Mouse (Mus musculus) limb, embryonic 10.5 days (tissue): ENCODE data around the gene Runx3. TPM values are rescaled to one million over a fixed set of nuclear protein-coding genes. Genes with fewer than 3 reads are reported as not detected.
"Not testable (repeated sequence)": the region's sequence is repeated elsewhere in the genome, so short reads cannot be mapped to it uniquely, and the experiment has no call there.

Experiments used
- DNase-seq: peaks from one replicate; pipeline ENCODE4 v3.0.0-alpha.2; 2017; ENCODE audit warnings: low spot score
- H3K27ac ChIP-seq: fragments of 300-500 bp; sonication (generic); 2 replicates; pipeline ENCODE4 v1.5.1; 2016; ENCODE audit warnings: mild to moderate bottlenecking
- H3K27me3 ChIP-seq: fragments of 300-500 bp; sonication (generic); 2 replicates; pipeline ENCODE4 v1.6.1; 2016; ENCODE audit warnings: low read depth, mild to moderate bottlenecking; ENCODE audit not compliant: poor library complexity, severe bottlenecking
- H3K36me3 ChIP-seq: fragments of 300-500 bp; sonication (generic); 2 replicates; pipeline ENCODE4 v1.6.1; 2016; ENCODE audit warnings: mild to moderate bottlenecking, moderate library complexity
- H3K4me1 ChIP-seq: fragments of 300-500 bp; sonication (generic); 2 replicates; pipeline ENCODE4 v1.6.1; 2016
- H3K4me3 ChIP-seq: fragments of 300-500 bp; sonication (generic); 2 replicates; pipeline ENCODE4 v1.5.1; 2016; ENCODE audit warnings: mild to moderate bottlenecking, moderate library complexity
- H3K9me3 ChIP-seq: fragments of 300-500 bp; sonication (generic); replicated peaks from 2 replicates; pipeline ENCODE4 v1.6.1; 2016; ENCODE audit warnings: mild to moderate bottlenecking
- WGBS: fragments of 180-500 bp; shearing (Covaris S2); methylation state at CpG from one replicate; pipeline ENCODE4 v1.1.7; 2016; 5-methylcytosine and 5-hydroxymethylcytosine counted together
- polyA plus RNA-seq: library from polyadenylated mRNA; unstranded; fragments of >200 nt; fragmentation: Nextera tagmentation; extraction: Ambion mirVana; gene quantifications from 2 replicates; pipeline ENCODE4 v1.2.1, GENCODE M21; 2016

Gene Runx3
- polyA plus RNA-seq, 1 experiment from 2014 or later, result 0.05 TPM

DNA sequence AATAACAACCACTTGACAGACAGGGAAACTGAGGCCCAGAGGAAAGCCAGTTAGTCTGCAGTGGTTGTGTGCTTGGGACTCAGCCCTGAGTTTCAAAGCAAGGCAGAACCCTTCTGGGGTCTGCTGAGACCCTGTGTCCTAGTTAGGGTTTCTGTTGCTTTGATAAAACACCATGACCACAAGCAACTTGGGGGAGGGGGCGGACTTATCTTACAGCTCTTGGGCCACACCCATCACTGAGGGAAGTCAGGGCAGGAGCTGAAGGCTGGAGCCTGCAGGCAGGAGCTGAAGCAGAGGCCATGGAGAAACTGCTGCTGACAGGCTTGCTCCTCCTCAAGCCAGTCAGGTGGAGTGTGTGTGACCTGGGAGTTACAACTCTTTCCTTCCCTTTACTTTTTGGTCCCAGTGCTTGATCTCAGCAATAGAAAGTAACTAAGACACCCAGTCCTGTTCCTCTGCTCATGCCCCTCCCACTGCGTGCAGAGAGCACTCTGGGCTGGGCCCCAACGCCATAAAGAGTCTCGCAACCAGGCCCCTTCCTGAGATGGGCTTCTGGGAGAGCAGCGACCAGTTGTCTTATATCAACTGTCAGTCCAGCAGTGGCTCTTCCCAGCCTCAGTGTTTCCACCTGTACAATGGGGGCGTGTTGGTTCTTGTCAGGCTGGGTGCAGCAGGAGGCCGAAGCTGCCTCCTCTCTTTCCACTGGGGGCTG is 47.5 kb downstream of the Runx3 start:
- WGBS, result 48% methylated on average over 7 of the region's 7 CpGs
- no peaks in the 10 kb centered on the region for H3K36me3 ChIP-seq
- DNase-seq, result no peak
- H3K4me3 ChIP-seq, result peak overlapping the region; percentile 48; the same call in 1 of the 2 replicates
- peaks cover 100% of the 10 kb centered on the region for H3K27me3 ChIP-seq
- peaks cover 72% of the 10 kb centered on the region for H3K4me1 ChIP-seq
- H3K9me3 ChIP-seq, result no peaks in the 10 kb centered on the region
- H3K27ac ChIP-seq, result peak overlapping the region; percentile 93

DNA sequence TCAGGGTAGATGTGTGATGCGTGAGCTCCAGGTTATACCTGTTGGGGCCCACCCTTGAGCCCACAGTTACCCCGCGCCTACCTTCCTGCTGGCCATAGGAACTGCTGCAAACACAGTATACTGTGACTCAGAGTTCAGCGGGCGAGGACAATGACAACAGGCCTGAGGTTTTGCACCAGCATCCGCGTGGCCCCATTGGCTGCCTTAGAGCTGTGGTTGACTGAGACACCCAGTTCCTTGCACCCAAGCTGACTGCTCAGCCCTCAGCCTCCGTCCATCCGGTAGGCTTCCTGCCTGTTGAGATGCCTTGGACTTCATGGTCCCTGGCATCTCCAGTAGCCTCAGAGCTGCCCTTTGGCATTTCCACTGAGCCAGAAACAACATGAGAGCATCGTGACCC is 48.6 kb downstream of the Runx3 start:
- DNase-seq, result peak; percentile 27
- Histone ChIP-seq H3K27ac (peak overlapping the region; percentile 93), H3K27me3 (peaks cover 100% of the 10 kb centered on the region), H3K9me3 (no peaks in the 10 kb centered on the region), H3K4me1 (peaks cover 77% of the 10 kb centered on the region), H3K36me3 (no peaks in the 10 kb centered on the region), H3K4me3 (0 out of 2 replicates have a peak overlapping the region, but pooled peaks have one; percentile 9)
- 76% methylated on average over 10 of the region's 10 CpGs for WGBS

DNA sequence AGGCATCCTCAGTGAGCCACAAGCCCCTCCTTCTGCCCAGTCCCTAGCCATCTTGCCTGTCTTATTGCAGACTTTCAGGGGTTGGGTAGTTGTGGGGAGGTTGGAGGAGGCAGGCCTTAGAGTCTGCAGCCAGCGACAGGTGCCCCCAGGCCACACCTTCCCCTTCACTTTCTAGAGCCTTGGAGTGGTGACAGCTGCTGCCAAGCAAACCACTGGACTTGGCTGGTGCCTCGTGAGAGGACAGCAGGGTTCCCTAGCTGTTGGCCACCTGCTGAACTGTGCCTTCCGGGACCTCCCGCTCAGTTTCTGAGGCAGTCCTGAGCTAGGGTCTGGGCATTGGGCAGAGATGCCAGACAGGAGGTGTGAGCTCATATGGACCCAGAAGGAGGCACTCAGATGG is 49.0 kb downstream of the Runx3 start:
- WGBS, result 76% methylated on average over 4 of the region's 4 CpGs
- Histone ChIP-seq H3K4me1 (peaks cover 80% of the 10 kb centered on the region), H3K27me3 (peaks cover 100% of the 10 kb centered on the region)

DNA sequence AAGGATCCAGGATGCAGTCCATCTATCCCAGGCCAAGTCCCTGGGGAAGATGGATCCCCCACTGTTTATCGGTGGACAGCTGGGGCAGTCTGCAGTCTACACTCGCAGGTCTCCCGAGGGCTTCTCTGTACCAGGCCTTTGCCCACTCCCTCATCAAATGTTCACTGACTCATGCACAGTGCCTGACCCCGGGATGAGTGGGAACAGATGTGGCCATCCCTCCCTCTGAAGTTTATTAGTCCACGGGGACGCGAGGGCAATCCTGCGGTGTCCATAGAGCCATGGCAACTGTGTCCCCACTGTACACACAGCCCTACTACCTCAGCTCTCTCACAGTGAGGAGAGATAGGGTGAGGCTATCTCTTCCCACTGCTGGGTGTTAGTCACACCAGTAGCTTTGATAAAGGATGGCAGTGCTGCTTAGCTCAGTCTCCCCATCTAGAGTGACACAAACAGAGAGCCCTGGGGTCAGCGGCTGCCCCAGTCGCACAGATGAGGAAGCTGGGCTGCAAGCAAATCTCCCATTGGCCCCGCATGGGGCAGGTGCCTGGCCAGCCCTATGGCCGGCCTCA is 50.9 kb downstream of the Runx3 start:
- H3K4me1 ChIP-seq, result peaks cover 79% of the 10 kb centered on the region
- peak; percentile 40 for DNase-seq
- H3K27ac ChIP-seq, result peak overlapping the region; percentile 22; the same call in 1 of the 2 replicates
- H3K27me3 ChIP-seq, result peaks cover 100% of the 10 kb centered on the region
- no peaks in the 10 kb centered on the region for H3K36me3 ChIP-seq
- WGBS, result 52% methylated on average over 12 of the region's 12 CpGs
- H3K4me3 ChIP-seq, result no peak overlapping the region
- H3K9me3 ChIP-seq, result no peaks in the 10 kb centered on the region

More for the DNA sequence above, 49.0 kb downstream of the Runx3 start:
- Histone ChIP-seq H3K27ac (peak overlapping the region; percentile 93; the same call in 1 of the 2 replicates), H3K36me3 (no peaks in the 10 kb centered on the region), H3K4me3 (no peak overlapping the region), H3K9me3 (no peaks in the 10 kb centered on the region)
- DNase-seq, result no peak

DNA sequence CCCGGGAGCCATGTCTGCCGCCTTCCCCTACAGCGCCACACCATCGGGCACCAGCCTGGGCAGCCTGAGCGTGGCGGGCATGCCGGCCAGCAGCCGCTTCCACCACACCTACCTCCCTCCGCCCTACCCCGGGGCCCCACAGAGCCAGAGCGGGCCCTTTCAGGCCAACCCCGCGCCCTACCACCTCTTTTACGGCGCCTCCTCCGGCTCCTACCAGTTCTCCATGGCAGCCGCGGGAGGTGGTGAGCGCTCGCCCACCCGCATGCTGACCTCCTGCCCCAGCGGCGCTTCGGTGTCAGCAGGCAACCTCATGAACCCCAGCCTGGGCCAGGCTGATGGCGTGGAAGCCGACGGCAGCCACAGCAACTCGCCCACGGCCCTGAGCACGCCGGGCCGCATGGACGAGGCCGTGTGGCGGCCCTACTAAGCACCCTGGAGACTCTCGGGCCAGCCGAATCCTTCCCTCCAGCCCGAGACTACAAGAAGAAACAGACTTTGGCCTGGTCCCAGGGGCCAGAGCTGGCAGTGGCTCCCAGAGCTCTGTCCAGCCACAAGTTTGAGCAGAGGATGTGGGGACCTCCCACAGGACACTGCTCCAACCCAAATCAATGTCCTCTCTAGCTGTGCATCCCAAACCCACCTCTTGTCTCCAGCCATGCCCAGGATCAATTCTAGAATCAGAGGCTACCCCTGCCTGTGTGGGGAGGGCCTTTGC is 55.1 kb downstream of the Runx3 start:
- peak overlapping the region; percentile 81 for H3K27ac ChIP-seq
- DNase-seq, result peak; percentile 73

DNA sequence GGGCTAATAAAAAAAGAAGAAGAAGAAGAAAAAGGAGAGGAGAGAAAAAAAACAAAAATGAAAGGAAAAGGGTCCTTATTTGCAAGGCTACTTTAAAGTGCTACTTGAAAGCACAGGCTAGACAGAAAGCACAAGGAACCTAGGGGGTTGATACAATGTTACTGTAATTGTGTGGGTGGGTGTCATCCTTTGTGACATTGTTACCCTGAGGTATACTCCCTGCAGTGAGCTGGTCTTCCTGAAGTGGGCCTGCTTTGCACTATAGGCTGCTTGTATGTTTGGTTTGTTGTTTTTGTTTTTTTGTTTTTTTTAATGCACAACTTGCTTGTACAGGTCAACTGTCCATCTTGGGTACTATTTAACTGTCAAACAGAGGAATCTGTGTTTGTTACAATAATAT is 57.1 kb downstream of the Runx3 start:
- Histone ChIP-seq H3K9me3 (no peaks in the 10 kb centered on the region), H3K4me3 (no peak overlapping the region), H3K36me3 (no peaks in the 10 kb centered on the region), H3K4me1 (peaks cover 46% of the 10 kb centered on the region), H3K27ac (no peak overlapping the region), H3K27me3 (peaks cover 83% of the 10 kb centered on the region)
- no peak for DNase-seq

More for the DNA sequence above, 55.1 kb downstream of the Runx3 start:
- 7% methylated on average over 38 of the region's 38 CpGs for WGBS
- Histone ChIP-seq H3K9me3 (no peaks in the 10 kb centered on the region), H3K4me1 (peaks cover 62% of the 10 kb centered on the region), H3K27me3 (peaks cover 98% of the 10 kb centered on the region), H3K4me3 (peak overlapping the region; percentile 47), H3K36me3 (no peaks in the 10 kb centered on the region)

DNA sequence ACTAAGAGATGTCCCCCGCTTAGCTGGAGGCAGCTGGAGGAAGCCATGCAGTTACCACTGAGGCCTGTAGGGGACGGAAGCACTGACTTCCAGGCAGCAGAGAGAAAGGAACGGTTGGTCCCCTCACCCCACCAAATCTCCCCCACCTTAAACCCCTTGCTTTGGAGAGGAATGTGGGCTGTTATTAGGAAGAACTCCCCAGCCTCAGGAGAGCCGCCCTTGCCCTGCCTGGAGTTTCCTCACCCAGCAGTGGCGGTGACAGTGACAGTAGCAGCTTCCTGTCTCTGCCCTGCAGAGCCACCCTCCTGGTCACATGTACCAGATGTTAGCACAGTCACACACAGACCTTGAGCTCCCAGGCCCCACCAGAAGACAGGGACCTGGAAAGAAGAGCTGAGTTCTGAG is 58.6 kb downstream of the Runx3 start:
- H3K9me3 ChIP-seq, result no peaks in the 10 kb centered on the region
- 20% methylated on average over 5 of the region's 5 CpGs for WGBS
- H3K36me3 ChIP-seq, result no peaks in the 10 kb centered on the region
- peak; percentile 49 for DNase-seq
- no peak overlapping the region for H3K4me3 ChIP-seq
- no peak overlapping the region for H3K27ac ChIP-seq
- H3K27me3 ChIP-seq, result peaks cover 68% of the 10 kb centered on the region
- H3K4me1 ChIP-seq, result peaks cover 36% of the 10 kb centered on the region

DNA sequence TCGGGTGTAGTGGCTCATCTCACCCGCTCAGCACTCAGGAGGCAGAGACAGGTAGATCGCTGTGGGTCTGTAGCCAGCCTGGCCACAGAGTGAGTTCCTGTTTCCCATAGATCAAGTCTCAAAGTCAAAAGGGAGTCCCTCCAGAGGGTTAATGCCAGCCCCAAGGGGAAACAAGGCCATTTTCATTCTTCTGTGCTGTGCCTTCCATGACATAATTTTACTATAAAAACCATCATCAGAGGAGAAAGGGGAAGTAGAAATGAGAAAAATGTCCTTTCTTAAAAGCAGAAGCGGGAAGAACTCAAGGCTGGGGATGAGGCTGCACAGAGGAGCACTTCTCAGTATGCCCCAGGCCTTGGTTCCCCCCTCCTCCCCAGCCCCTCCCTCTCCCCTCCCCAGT is 61.4 kb downstream of the Runx3 start:
- H3K4me1 ChIP-seq, result peaks cover 13% of the 10 kb centered on the region
- peaks cover 41% of the 10 kb centered on the region for H3K27me3 ChIP-seq
- 89% methylated on average over 4 of the region's 4 CpGs for WGBS
- no peak for DNase-seq
- no peaks in the 10 kb centered on the region for H3K36me3 ChIP-seq
- no peak overlapping the region for H3K27ac ChIP-seq
- no peak overlapping the region for H3K4me3 ChIP-seq
- H3K9me3 ChIP-seq, result no peaks in the 10 kb centered on the region

DNA sequence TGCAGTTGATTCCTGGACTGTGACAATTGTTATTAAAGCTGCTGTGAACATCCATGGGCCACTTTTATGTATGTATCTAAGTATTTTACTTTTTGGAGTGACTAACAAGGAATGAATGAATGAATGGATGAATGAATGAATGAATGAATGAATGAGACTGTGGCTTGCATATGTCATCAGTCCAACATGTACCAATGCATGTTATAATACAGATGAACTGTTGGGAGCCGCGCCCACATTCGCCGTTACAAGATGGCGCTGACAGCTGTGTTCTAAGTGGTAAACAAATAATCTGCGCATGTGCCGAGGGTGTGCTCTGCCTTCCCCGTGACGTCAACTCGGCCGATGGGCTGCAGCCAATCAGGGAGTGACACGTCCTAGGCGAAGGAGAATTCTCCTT is 63.8 kb downstream of the Runx3 start:
- WGBS, result 98% methylated on average over 7 of the region's 13 CpGs
- not testable (repeated sequence) for DNase-seq, H3K36me3 ChIP-seq, H3K4me3 ChIP-seq, H3K9me3 ChIP-seq, H3K27ac ChIP-seq, H3K4me1 ChIP-seq
- peaks cover 17% of the 10 kb centered on the region; the same call in 1 of the 2 replicates for H3K27me3 ChIP-seq

DNA sequence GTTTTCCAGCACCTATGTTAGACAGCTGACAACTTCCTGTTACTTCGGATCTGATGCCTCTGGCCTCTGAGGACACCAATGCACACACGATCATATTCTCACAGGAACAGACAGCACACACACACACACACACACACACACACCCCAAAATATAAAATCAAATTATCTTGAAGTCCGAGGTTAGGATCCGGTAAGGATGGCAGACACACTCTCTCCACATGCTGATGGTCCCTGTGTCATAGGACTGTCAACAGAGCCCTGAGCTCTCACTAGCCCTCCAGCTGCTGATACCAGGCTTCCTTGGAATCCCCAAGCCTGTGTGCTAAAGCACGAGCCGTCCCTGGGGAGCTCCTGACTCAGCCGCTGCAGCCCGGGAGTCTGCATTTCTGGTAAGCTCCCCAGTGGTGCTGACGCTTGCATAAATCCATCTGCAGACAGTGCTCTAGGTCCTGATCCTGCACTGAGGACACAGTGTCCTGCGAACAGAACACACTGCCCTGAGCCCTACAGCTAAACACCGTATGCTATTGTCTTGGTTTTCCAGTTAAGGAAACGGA is 69.1 kb downstream of the Runx3 start:
- Histone ChIP-seq H3K27ac (no peak overlapping the region), H3K4me3 (no peak overlapping the region), H3K4me1 (peaks cover 4% of the 10 kb centered on the region; the same call in 1 of the 2 replicates), H3K27me3 (no peaks in the 10 kb centered on the region), H3K9me3 (no peaks in the 10 kb centered on the region), H3K36me3 (no peaks in the 10 kb centered on the region)
- WGBS, result 88% methylated on average over 12 of the region's 12 CpGs
- no peak for DNase-seq

DNA sequence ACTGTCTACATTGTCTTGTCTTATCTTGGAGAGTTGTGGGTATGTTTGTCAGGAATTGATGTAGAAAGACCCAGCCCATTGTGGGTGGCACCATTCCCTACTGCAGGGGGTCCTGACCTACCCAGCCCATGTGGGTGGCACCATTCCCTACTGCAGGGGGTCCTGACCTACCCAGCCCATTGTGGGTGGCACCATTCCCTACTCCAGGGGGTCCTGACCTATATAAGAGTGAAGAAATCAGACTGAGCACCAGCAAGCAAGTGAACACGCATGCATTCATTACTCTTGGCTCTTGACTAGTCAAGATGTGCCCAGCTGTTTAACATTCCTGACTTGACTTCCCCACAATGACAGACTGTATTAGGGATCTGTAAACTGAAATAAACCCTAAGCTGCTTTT is 69.9 kb downstream of the Runx3 start:
- H3K9me3 ChIP-seq, result no peaks in the 10 kb centered on the region
- no peak for DNase-seq
- H3K27me3 ChIP-seq, result no peaks in the 10 kb centered on the region
- H3K36me3 ChIP-seq, result no peaks in the 10 kb centered on the region
- no peak overlapping the region for H3K4me3 ChIP-seq
- peaks cover 4% of the 10 kb centered on the region; the same call in 1 of the 2 replicates for H3K4me1 ChIP-seq
- no peak overlapping the region for H3K27ac ChIP-seq
- WGBS, result 98% methylated on average over 1 of the region's 1 CpGs

DNA sequence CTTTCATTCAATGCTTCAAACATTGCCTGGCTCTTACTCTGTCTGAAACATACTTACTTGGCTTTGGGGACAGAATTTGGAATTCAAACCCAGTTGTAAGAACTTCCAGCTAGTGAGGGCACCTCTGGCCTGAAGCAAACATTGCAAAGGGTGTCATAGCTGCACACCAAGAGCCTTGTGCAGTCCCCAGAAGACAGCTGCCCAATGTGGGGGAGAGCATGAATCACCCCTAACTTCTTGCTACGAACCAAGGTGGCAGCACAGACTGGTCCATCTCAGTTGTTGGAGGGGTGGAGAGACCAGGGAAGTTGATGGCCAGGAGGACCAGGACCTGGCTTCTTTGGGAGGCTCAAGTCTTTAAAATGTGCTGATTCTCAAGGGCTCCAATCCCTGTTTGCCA is 70.7 kb downstream of the Runx3 start:
- H3K9me3 ChIP-seq, result no peaks in the 10 kb centered on the region
- no peaks in the 10 kb centered on the region for H3K27me3 ChIP-seq
- no peaks in the 10 kb centered on the region for H3K36me3 ChIP-seq
- H3K27ac ChIP-seq, result no peak overlapping the region
- 71% methylated on average over 1 of the region's 1 CpGs for WGBS
- no peak for DNase-seq
- H3K4me1 ChIP-seq, result peaks cover 4% of the 10 kb centered on the region; the same call in 1 of the 2 replicates
- H3K4me3 ChIP-seq, result no peak overlapping the region

DNA sequence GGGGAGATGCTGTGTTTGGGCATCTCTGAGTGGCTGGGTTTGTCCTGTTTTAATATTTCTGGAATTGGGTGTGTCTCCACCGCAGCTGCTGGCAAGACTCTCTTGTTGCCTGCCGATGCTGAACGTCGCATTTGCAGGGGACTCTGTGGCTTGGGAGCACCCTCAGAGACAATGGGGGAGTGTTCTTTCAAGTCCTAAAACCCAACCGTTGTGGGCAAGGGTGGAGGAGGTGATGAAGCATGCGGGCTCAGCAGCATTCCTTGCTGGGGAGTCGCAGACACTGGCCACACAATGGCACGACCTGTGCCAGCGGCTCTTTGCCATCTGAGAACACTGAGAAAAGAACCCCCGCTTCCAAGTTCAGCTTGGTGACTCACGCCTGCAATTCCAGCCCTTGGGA is 71.2 kb downstream of the Runx3 start:
- Histone ChIP-seq H3K27me3 (no peaks in the 10 kb centered on the region), H3K36me3 (no peaks in the 10 kb centered on the region), H3K9me3 (no peaks in the 10 kb centered on the region), H3K4me1 (peaks cover 4% of the 10 kb centered on the region; the same call in 1 of the 2 replicates), H3K4me3 (no peak overlapping the region), H3K27ac (no peak overlapping the region)
- DNase-seq, result no peak
- WGBS, result 84% methylated on average over 11 of the region's 11 CpGs
